Mouse (Mus musculus) testis, postnatal 14 days (tissue): ENCODE data around the gene Ing1.

Experiments used
- DNase-seq: peaks from one replicate; pipeline ENCODE4 v3.0.0; 2021; ENCODE audit warnings: low spot score

Ing1 gene

DNA sequence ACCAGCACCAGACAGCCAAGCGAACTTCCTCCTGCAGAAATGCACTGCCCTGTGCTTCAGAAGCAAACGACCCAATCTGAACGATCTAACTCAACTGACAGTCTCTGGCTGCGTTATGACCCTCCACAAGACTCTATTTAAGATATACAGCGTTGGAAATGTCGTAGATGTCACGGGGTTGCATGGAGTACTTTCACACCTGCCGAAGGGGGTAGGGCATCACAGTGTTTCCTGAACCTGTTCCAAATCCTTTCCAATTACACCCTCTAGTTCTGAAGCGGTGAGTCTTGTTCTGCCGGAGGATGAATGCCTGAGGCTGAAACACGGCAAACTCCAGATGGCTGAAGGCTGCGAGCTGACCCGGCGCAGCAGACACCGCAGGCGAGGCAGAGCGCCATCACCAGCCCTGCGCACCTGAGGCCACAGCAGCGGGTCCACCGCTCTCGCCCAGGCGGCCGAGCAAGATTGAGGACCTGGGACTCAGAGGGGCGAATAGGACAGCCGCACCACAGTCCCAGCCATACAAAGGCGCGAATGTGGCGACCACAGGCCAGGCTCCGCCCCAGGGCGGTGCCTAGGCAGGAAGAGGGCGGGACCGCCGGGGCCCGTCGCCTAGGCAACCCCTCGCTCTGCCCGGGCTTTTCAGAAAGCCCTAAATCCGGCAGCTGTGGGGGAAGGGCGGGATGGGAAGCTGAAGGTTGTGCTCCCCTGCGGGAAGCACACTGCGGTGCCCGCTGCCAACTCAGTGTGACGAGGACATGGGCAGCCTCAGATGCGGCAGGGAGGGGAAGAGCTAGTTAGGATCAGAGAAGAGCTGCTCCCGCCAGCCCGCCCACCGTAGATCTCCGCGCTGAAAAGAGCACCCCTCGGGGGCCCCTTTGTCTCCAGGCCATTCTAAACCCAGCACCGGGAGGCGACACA lies at the start of gene Ing1:
Gene Ing1, plus strand, starts transcription at position 773 of the 921 bp plus-strand sequence.
- DNase-seq = peak; percentile 94

GRCm38 (mm10) chr8:11506074-11506473 lies 49.3 kb upstream of the Ing1 start:
- no peak for DNase-seq

DNA sequence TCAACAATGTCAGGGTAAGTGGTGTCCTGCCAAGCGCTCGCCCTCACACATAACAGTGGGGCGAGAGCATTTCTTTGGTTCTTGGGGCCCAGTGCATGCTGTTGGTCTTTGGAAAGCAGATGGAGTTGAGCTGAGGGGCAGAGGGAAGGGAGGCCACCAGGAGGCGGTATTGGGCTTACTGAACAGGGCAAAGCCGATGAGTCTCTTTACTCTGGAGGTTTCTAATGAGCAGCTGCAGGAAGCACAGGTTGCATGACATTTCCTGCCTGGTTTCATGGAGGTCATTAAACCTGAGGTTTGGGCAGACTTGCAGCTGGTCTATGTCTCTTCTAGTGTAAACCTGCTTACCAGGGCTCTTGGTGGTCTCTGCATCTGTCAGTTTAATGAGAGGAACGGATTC lies 48.6 kb upstream of the Ing1 start:
- DNase-seq = no peak

- DNase-seq = no peak
Measured at GRCm38 (mm10) chr8:11508880-11509279, 46.5 kb upstream of the Ing1 start.

- no peak for DNase-seq
Measured at GRCm38 (mm10) chr8:11510971-11511370, 44.4 kb upstream of the Ing1 start.

DNA sequence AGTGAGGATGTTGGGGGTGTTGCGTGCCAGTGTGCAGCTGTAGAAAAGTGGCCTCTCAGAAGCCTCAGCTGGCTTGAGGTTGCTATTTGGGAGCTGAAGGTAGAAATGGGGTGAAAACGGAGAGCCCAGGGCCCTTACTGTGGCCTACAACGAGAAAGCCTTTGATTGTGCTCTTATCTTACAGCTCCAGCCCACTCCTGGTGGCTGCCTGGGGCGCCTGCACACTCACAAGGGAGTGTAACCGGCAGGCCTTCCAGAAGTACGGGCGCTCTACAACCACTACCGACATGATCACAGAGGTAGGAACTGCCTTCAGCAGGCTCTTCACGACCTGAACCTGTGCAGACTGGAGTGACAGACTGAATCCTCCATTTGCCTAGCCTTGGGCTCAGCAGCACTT lies 42.7 kb upstream of the Ing1 start:
- no peak for DNase-seq

DNA sequence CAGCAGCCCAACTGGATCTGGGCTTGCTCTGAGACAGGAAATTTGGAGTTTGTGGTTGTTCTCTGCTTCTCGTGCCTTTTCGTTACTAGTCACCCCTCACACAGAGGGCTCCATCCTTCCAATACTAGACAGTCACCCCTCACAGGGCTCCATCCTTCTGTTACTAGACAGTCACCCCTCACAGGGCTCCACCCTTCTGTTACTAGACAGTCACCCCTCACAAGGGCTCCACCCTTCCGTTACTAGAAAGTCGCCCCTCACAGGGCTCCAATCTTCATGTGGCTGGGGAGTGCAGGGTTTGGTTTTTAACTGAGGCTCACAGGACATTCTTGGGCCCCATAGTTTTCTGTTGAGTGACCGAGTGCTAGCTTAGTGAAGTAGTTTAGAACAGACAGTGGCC lies 42.1 kb upstream of the Ing1 start:
- DNase-seq = no peak

DNA sequence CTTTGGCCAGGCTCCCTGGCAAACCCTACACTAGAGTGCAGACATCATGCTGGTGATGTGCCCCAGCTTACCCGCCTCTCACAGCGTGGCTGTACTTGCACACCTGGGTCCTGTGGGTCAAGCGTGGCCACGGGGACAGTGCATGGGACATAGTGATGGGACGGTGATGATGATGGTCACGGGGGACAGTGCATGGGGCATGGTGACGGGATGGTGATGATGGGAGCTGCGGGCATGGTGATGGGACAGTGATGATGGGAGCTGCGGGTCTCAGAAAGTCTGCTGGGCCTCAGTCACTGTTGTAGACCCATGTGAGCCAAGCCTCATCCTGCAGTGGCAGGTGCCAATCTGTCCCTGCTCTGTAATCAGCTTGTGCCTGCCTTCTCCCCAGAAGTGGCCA lies 39.1 kb upstream of the Ing1 start:
- no peak for DNase-seq

DNA sequence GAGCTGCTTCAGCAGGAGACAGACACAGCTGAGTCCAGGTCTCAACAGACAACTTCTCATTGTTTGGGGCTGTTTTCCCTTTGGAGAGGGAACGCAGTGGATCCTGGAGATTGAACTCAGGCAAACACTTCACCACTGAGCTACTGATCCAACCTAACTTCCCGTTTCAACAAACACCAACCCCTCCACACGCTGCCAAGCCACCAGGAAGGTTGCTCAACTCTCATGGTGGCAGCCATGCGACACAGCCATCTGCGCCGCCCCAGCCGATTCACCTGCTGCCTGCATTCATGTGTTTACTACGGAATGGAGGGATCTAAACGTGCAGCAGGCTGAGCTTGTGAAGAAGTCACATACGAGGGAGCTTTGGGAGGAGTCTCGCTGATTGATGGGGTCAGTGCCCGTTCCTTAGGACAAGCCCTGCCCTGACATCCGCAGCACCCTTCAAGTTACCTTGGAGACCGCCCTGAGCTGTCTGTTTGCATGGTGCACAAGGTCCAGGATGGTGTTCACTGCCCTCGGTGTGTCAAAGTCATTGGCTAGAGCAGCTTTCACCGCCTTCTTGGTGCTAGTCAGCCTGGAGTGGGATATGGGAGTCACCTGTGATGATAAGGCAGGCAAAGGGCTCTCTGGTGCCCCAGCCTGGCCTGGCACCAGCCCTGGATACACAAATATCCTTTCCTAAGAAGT lies 37.9 kb upstream of the Ing1 start:
- DNase-seq = no peak

GRCm38 (mm10) chr8:11518056-11518396 lies 37.3 kb upstream of the Ing1 start:
- DNase-seq = no peak

DNA sequence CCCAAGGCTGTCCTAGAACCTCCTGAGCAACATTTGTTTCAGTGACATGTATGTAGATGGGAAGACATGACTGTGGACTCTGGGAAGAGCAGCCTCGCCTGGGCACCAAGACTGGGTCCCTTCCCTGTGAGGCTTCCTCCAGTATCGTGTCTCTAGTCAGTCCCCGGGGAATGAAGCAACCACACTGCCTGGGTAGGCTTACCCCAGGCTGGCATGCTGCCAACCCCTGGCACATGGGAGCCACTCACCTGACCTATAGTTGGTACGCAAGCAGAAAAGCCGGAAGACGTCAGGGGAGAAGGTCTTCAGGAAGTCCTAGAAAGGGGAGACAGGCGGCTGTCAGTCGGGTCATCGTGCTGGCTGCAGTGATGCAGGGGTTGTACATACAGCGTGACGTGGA lies 36.7 kb upstream of the Ing1 start:
- no peak for DNase-seq

DNA sequence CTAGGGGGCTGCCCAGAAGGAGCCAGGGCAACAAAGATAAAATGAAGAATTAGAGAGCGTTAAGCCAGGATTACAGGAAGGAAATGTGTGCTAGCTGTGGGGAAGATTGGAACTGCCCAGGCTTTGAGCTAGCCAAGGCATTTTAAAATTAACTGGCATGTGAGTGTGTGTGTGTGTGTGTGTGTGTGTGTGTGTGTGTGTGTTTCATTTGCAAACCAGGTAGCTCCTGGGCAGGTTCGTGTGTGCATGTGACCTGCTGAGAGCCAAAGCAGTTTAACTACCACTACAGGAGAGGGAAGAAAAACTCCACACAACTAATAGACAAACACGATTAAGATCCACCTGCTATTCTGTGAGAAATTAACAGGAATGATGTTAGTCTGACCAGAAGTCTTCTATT lies 32.0 kb upstream of the Ing1 start:
- no peak for DNase-seq

DNA sequence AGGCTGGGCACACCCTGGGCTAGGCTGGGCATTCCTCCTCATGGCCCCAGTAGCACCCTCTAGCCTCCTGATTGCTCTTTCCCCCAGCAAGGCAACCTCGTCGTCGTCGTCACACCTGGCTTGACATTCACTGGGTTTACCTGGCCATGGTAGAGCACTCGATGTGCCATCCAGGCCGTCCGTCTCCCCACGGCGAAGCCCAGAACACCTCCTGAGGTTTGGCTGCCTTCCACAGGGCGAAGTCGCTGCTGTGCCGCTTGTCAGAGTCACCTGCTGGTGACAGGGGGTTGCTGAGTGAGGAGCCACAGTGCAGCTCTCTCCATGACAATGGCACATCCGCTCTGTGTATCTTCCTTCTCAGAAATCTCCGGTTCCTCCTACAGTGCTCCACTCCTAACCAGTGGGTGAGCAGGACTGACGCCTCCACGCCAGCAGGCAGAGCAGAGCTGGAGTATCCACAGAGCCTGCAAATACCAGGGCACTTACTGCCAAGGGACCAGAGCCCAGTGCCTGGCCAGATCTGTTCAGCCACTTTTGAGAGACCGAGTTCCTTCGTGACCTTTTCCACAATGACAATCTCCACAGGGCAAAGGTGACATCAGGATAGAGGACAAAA lies 25.1 kb upstream of the Ing1 start:
- no peak for DNase-seq

DNA sequence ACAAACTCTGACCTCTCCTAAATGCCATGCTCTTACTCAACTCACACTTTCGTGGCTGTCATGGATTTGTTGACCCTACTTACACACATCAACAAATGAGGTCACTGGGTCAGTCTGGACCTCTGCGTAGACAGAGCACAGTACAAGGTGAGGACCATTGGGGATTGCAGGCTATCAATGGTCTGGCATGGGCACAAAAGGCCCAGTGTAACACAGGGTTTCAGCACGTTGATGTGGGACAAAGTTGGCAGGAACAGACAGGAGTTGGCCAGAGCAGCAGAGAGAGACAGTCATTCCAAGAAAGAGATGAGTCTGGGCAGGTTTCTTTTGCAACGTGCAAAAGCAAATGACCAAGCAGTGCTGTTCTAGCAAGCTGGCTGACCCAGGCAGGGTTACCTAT lies 24.5 kb upstream of the Ing1 start:
- DNase-seq = no peak

DNA sequence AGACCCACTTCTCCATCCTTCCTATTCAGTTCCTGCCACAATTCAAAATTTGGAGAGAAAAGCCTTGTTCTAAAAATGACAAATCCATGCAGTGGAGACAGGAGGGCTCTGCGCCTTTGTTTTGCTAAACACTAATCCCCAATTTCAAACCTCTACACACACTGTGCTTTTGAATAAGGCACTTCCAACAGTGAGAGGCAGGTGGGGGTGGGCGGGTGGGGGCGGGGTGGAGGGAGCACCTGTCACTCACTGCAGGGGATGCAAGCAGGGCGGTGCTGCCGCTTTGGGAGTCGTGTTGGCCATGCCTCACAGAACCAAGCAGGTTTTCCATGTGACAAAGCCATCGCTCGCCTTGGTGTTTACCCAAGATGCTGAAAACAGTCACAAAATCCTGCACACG lies 20.9 kb upstream of the Ing1 start:
- no peak for DNase-seq

DNA sequence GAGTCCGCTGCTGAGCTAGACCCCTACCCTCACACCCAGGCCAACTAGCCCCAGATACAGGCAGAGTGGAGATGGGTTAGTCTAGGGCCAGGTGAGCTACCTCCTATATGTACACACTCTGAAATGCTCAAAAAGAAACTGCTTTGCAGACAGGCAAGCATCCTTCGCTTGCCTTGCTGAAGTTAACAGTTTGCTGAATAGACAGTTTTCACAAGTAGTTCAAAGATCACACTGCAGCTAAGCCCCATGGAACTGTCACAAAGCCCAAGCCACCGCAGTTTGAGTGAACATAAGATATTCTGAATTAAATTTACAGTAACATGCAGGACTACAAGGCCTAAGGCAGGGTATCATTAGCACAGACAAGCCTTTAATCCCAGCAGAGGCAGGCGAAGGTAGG lies 16.3 kb upstream of the Ing1 start:
- no peak for DNase-seq

- DNase-seq = no peak
Measured at GRCm38 (mm10) chr8:11540182-11540581, 15.2 kb upstream of the Ing1 start.

GRCm38 (mm10) chr8:11542031-11542430 lies 13.3 kb upstream of the Ing1 start:
- peak; percentile 41 for DNase-seq

DNA sequence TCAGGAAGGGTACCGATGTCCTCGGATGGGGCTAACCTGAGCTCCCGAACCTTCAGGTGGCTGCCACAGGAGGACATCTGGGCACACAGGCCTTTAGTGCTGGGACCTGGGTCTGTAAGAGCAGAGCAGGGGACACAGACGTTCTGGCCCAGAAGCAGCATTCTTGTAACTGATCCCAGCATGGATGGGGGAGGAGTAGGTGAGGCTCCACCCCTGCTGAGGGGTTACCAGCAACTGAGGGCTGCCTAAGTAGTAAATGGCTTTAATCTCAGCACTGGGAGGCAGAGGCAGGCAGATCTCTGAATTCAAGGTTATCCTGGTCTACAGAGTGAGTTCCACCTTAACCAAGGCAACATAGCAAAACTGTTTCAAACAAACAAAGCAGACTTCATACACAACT lies 12.5 kb upstream of the Ing1 start:
- DNase-seq = no peak

DNA sequence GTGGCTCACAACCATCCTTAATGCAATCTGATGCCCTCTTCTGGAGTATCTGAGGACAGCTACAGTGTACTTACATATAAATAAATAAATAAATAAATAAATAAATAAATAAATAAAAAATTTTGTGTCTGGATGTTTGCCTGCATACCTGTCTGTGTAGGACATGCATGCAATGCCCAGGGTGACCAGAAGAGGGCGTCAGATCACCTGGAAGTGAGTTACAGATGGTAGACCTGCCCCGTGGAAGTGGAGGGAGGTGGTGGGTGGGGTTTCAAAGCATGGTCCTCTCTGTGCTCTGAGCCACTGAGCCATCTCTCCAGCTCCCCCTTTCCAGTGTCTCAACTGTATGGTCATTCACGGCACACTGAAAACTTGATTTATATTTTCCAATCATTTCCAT lies 11.0 kb upstream of the Ing1 start:
- DNase-seq = peak; percentile 62

- no peak for DNase-seq
Measured at GRCm38 (mm10) chr8:11547063-11547462, 8.3 kb upstream of the Ing1 start.

DNA sequence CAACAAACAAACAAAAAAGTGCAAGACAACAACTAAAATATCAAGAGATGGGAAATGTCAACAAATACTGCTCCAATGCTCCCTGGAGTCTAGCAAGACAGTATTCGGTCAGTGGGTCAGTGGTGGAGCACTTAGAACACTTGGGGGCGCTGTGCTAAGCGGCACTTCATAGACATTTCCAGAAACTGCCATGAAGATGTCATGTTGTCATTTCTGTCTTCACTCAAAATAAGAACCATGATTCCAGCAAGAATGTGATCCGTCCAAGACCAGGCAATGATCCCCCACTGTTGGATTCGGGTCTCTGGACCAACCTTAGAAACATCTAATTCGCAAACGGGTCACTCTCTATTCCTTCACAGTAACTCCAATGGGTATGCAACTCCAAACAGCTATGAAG lies 5.7 kb upstream of the Ing1 start:
- no peak for DNase-seq

GRCm38 (mm10) chr8:11550281-11550948 lies 5.0 kb upstream of the Ing1 start, which contains the start of gene Cars2:
Gene Cars2, minus strand, starts transcription at chr8:11550783.
- DNase-seq = peak; percentile 88
